Mouse (Mus musculus) induced T-regulatory cell, adult 2 months (primary cell): ENCODE measurements around the gene Crtc3.

Experiments used
- DNase-seq: peaks from one replicate; pipeline ENCODE4 v3.0.0-alpha.2; 2012; ENCODE audit warnings: low read depth

Gene Crtc3

GRCm38 (mm10) chr7:80638460-80638859 is 50.2 kb downstream of the Crtc3 start:
- DNase-seq, result no peak

GRCm38 (mm10) chr7:80636953-80637800 is 51.5 kb downstream of the Crtc3 start:
- no peak for DNase-seq

- DNase-seq, result peak; percentile 64
These were observed 52.3 kb downstream of the Crtc3 start for GRCm38 (mm10) chr7:80636288-80636952.

GRCm38 (mm10) chr7:80635866-80636265 is 52.8 kb downstream of the Crtc3 start:
- no peak for DNase-seq

GRCm38 (mm10) chr7:80634741-80635140 is 53.9 kb downstream of the Crtc3 start:
- peak; percentile 70 for DNase-seq

- DNase-seq, result peak; percentile 41
These were observed 55.0 kb downstream of the Crtc3 start for GRCm38 (mm10) chr7:80633635-80634034.

- DNase-seq, result no peak
These were observed 56.7 kb downstream of the Crtc3 start for GRCm38 (mm10) chr7:80631993-80632392.

- no peak for DNase-seq
These were observed 57.3 kb downstream of the Crtc3 start for GRCm38 (mm10) chr7:80631405-80631804.

- no peak for DNase-seq
These were observed 59.3 kb downstream of the Crtc3 start for GRCm38 (mm10) chr7:80629369-80629768.

GRCm38 (mm10) chr7:80628708-80629183 is 59.9 kb downstream of the Crtc3 start:
- peak; percentile 83 for DNase-seq

- no peak for DNase-seq
These were observed 61.7 kb downstream of the Crtc3 start for GRCm38 (mm10) chr7:80626943-80627342.

- DNase-seq, result no peak
These were observed 62.8 kb downstream of the Crtc3 start for GRCm38 (mm10) chr7:80625841-80626240.

- DNase-seq, result no peak
These were observed 65.4 kb downstream of the Crtc3 start for GRCm38 (mm10) chr7:80623276-80623675.

GRCm38 (mm10) chr7:80616096-80616495 is 72.6 kb downstream of the Crtc3 start:
- no peak for DNase-seq

- DNase-seq, result no peak
These were observed 74.6 kb downstream of the Crtc3 start for GRCm38 (mm10) chr7:80614042-80614441.

GRCm38 (mm10) chr7:80612191-80612787 is 76.4 kb downstream of the Crtc3 start:
- no peak for DNase-seq

GRCm38 (mm10) chr7:80611646-80612045 is 77.0 kb downstream of the Crtc3 start:
- DNase-seq, result no peak

GRCm38 (mm10) chr7:80607503-80607902 is 81.2 kb downstream of the Crtc3 start:
- DNase-seq, result no peak

GRCm38 (mm10) chr7:80606435-80606834 is 82.2 kb downstream of the Crtc3 start:
- DNase-seq, result no peak

- no peak for DNase-seq
These were observed 83.1 kb downstream of the Crtc3 start for GRCm38 (mm10) chr7:80605557-80605930.

GRCm38 (mm10) chr7:80604908-80605556 is 83.6 kb downstream of the Crtc3 start:
- DNase-seq, result no peak

GRCm38 (mm10) chr7:80602574-80602973 is 86.1 kb downstream of the Crtc3 start:
- DNase-seq, result no peak
